Mouse (Mus musculus) intestine, embryonic 14.5 days (tissue): ENCODE results near the gene Xpo6. TPM values are rescaled to one million over a fixed set of nuclear protein-coding genes. Genes with fewer than 3 reads are reported as not detected.

ENCODE experiments used
- ATAC-seq: fragments of 200-750 bp; cut with Nextera tagmentation; replicated peaks from 2 replicates; pipeline ENCODE4 v1.8.0; 2017; ENCODE audit warnings: low read depth, moderate number of reproducible peaks, moderate TSS enrichment, moderate library complexity; ENCODE audit not compliant: low FRiP score, low TSS enrichment
- DNase-seq: peaks from one replicate; pipeline ENCODE4 v3.0.0-alpha.2; 2018; ENCODE audit warnings: low spot score
- H3K27ac ChIP-seq: fragments of 300-500 bp; sonication (generic); 2 replicates; pipeline ENCODE4 v1.5.1; 2014; ENCODE audit warnings: low read depth, mild to moderate bottlenecking, control low read depth
- H3K27me3 ChIP-seq: fragments of 300-500 bp; sonication (generic); replicated peaks from 2 replicates; pipeline ENCODE4 v1.6.1; 2014; ENCODE audit warnings: low read length, control low read depth; ENCODE audit not compliant: control insufficient read depth, insufficient read depth
- H3K36me3 ChIP-seq: fragments of 300-500 bp; sonication (generic); 2 replicates; pipeline ENCODE4 v1.6.1; 2014; ENCODE audit warnings: low read length, control low read depth; ENCODE audit not compliant: control insufficient read depth, insufficient read depth
- H3K4me1 ChIP-seq: fragments of 300-500 bp; sonication (generic); replicated peaks from 2 replicates; pipeline ENCODE4 v1.6.1; 2014; ENCODE audit warnings: low read length, control low read depth, mixed read lengths; ENCODE audit not compliant: control insufficient read depth, insufficient read depth
- H3K4me2 ChIP-seq: fragments of 300-500 bp; sonication (generic); 2 replicates; pipeline ENCODE4 v1.6.1; 2014; ENCODE audit warnings: low read length
- H3K4me3 ChIP-seq: fragments of 300-500 bp; sonication (generic); 2 replicates; pipeline ENCODE4 v1.5.1; 2014; ENCODE audit warnings: low read depth, low read length, control low read depth, mixed read lengths
- H3K9ac ChIP-seq: fragments of 300-500 bp; sonication (generic); 2 replicates; pipeline ENCODE4 v1.6.1; 2014; ENCODE audit warnings: mild to moderate bottlenecking, low read length
- H3K9me3 ChIP-seq: fragments of 300-500 bp; sonication (generic); 2 replicates; pipeline ENCODE4 v1.6.1; 2016; ENCODE audit warnings: low read length, control low read depth; ENCODE audit not compliant: control insufficient read depth
- WGBS: fragments of 180-500 bp; shearing (Covaris S2); extraction: QIAGEN DNeasy Blood & Tissue Kit; methylation state at CpG from one replicate; pipeline ENCODE4 v1.1.7; 2014; 5-methylcytosine and 5-hydroxymethylcytosine counted together
- polyA plus RNA-seq: library from polyadenylated mRNA; unstranded; fragments of >200 nt; fragmentation: Nextera tagmentation; extraction: Ambion mirVana; gene quantifications from 2 replicates; pipeline ENCODE4 v1.2.1, GENCODE M21; 2014

Xpo6 gene
- polyA plus RNA-seq, 1 experiment from 2014 or later: 67.7 TPM

GRCm38 (mm10) chr7:126053618-126054017 lies 146.7 kb downstream of the Xpo6 start:
- H3K36me3 ChIP-seq: no peaks in the 10 kb centered on the region
- H3K9me3 ChIP-seq: no peaks in the 10 kb centered on the region
- H3K27me3 ChIP-seq: no peaks in the 10 kb centered on the region
- H3K4me3 ChIP-seq: no peak overlapping the region
- no peak overlapping the region for H3K4me2 ChIP-seq
- DNase-seq: no peak
- H3K9ac ChIP-seq: no peak overlapping the region
- no peak overlapping the region for H3K27ac ChIP-seq
- WGBS: 79% methylated on average over 7 of the region's 7 CpGs
- H3K4me1 ChIP-seq: no peaks in the 10 kb centered on the region
- no peak for ATAC-seq

DNA sequence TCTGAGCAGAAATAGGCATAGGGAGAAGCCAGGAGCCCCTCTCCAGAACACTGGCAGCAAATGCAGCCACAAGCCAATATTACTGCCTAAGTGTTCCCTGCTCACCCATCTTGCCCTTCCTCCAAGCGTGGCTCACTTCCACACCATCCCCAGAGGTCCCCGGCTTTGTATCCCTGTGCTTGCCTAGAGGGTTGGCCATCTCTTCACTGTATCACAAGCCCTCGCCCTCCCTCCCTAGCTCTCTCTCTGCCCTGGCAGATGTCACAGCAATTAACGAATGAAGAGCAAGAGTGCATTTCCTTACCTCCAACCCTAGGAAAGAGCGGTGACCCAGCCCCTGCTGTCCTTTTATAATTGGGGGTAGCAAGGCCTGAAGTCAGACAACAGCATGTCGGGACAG lies 148.4 kb downstream of the Xpo6 start:
- Histone ChIP-seq H3K27me3 (no peaks in the 10 kb centered on the region), H3K9ac (no peak overlapping the region), H3K9me3 (no peaks in the 10 kb centered on the region), H3K4me2 (no peak overlapping the region), H3K36me3 (no peaks in the 10 kb centered on the region), H3K4me3 (no peak overlapping the region), H3K27ac (no peak overlapping the region), H3K4me1 (no peaks in the 10 kb centered on the region)
- ATAC-seq: no peak
- no peak for DNase-seq
- WGBS: 45% methylated on average over 6 of the region's 6 CpGs

Other genes starting within 250 kb of the Xpo6 start
- 1.0 and 1.2 TPM in 2 replicates for gene Gsg1l, start 118.1 kb downstream of the Xpo6 start, polyA plus RNA-seq
- 33.8 and 34.2 TPM in 2 replicates for gene Sbk1, start 72.1 kb upstream of the Xpo6 start, polyA plus RNA-seq
- gene Lat, start 169.1 kb upstream of the Xpo6 start, polyA plus RNA-seq: 1.1 and 1.9 TPM in 2 replicates
- 44.4 and 45.9 TPM in 2 replicates for gene Spns1, start 176.9 kb upstream of the Xpo6 start, polyA plus RNA-seq
- gene Nfatc2ip, start 196.2 kb upstream of the Xpo6 start, polyA plus RNA-seq: 2.3 and 2.6 TPM in 2 replicates
- not detected in 2 replicates for gene Cd19, start 214.4 kb upstream of the Xpo6 start, polyA plus RNA-seq
- 24.6 and 27.6 TPM in 2 replicates for gene Rabep2, start 228.3 kb upstream of the Xpo6 start, polyA plus RNA-seq